Mouse (Mus musculus): ENCODE data around the gene March10. TPM values are rescaled to one million over a fixed set of nuclear protein-coding genes. Genes with fewer than 3 reads are reported as not detected.

The March10 gene
- total and polyA plus RNA-seq, 3 experiments: 0.08 TPM; not detected in 2

GRCm38 (mm10) chr11:105364386-105365065 lies 92.0 kb downstream of the March10 start:
- peak overlapping the region; percentile 57 for H3K4me3 ChIP-seq
- no peaks in the 10 kb centered on the region for H3K27me3 ChIP-seq (ENCODE audit: control insufficient read depth, insufficient read depth, low read length)
- intact Hi-C loops (cut with DNase I): loop anchor here (5.0 kb wide), 1 partner anchor 548 kb away; no protein-coding TSS in a partner anchor
- DNase-seq: peak; percentile 61 to 69
- peak overlapping the region; percentile 82 for H3K27ac ChIP-seq
- H3K4me1 ChIP-seq (ENCODE audit: control insufficient read depth, insufficient read depth, low read length): peaks cover 17% of the 10 kb centered on the region
- no peak for TF ChIP-seq EP300 (IDR thresholded peaks at IDR 0.05; ENCODE audit: insufficient read depth, low read depth, low read length)
- TF ChIP-seq CTCF (IDR thresholded peaks at IDR 0.05): no peak
- TF ChIP-seq POLR2A (IDR thresholded peaks at IDR 0.05; ENCODE audit: insufficient read depth, low read depth, low read length): no peak
- 29% methylated on average over 12 of the region's 12 CpGs for WGBS
- no peaks in the 10 kb centered on the region for H3K79me2 ChIP-seq (replicated peaks; ENCODE audit: control insufficient read depth, insufficient read depth, low read length)
- H3K9ac ChIP-seq (ENCODE audit: low read depth, low read length): peak overlapping the region; percentile 22; the same call in 1 of the 2 replicates
- no peaks in the 10 kb centered on the region; the same call in 1 of the 2 replicates for H3K36me3 ChIP-seq (ENCODE audit: control insufficient read depth, insufficient read depth, low read length)

- intact Hi-C loops (cut with DNase I): loop anchor here (1.0 to 5.0 kb wide), 3 partner anchors 229 to 549 kb away; no protein-coding TSS in a partner anchor
- H3K79me2 ChIP-seq (replicated peaks; ENCODE audit: control insufficient read depth, insufficient read depth, low read length): no peaks in the 10 kb centered on the region
- peak overlapping the region; percentile 69; the same call in 1 of the 2 replicates for H3K9ac ChIP-seq (ENCODE audit: low read depth, low read length)
- DNase-seq: peak; percentile 52 to 58
- TF ChIP-seq POLR2A (IDR thresholded peaks at IDR 0.05; ENCODE audit: insufficient read depth, low read depth, low read length): no peak
- no peak for TF ChIP-seq CTCF (IDR thresholded peaks at IDR 0.05)
- TF ChIP-seq EP300 (IDR thresholded peaks at IDR 0.05; ENCODE audit: insufficient read depth, low read depth, low read length): no peak
- H3K27ac ChIP-seq: peak overlapping the region; percentile 82
- H3K4me3 ChIP-seq: peak overlapping the region; percentile 57
- no peaks in the 10 kb centered on the region; the same call in 1 of the 2 replicates for H3K36me3 ChIP-seq (ENCODE audit: control insufficient read depth, insufficient read depth, low read length)
- no peaks in the 10 kb centered on the region for H3K27me3 ChIP-seq (ENCODE audit: control insufficient read depth, insufficient read depth, low read length)
- peaks cover 17% of the 10 kb centered on the region for H3K4me1 ChIP-seq (ENCODE audit: control insufficient read depth, insufficient read depth, low read length)
- 43% methylated on average over 12 of the region's 12 CpGs for WGBS
These were observed 92.7 kb downstream of the March10 start for GRCm38 (mm10) chr11:105363598-105364385.

- Histone ChIP-seq H3K9ac (ENCODE audit: low read depth, low read length) (peak overlapping the region; percentile 69), H3K36me3 (ENCODE audit: control insufficient read depth, insufficient read depth, low read length) (no peaks in the 10 kb centered on the region; the same call in 1 of the 2 replicates), H3K27ac (peak overlapping the region; percentile 82), H3K4me3 (peak overlapping the region; percentile 57), H3K79me2 (replicated peaks; ENCODE audit: control insufficient read depth, insufficient read depth, low read length) (no peaks in the 10 kb centered on the region), H3K27me3 (ENCODE audit: control insufficient read depth, insufficient read depth, low read length) (no peaks in the 10 kb centered on the region), H3K4me1 (ENCODE audit: control insufficient read depth, insufficient read depth, low read length) (peaks cover 17% of the 10 kb centered on the region)
- peak; percentile 87 to 91 for DNase-seq
- no peak for TF ChIP-seq POLR2A (IDR thresholded peaks at IDR 0.05; ENCODE audit: insufficient read depth, low read depth, low read length)
- TF ChIP-seq CTCF (IDR thresholded peaks at IDR 0.05): peak; percentile 99; the same call in 1 of the 2 replicates
- WGBS: 3% methylated on average over 40 of the region's 40 CpGs
- intact Hi-C loops (cut with DNase I): loop anchor here (1.0 to 5.0 kb wide), 3 partner anchors 229 to 549 kb away; no protein-coding TSS in a partner anchor
These were observed 93.5 kb downstream of the March10 start for GRCm38 (mm10) chr11:105362946-105363597.

GRCm38 (mm10) chr11:105362041-105362765 lies 94.3 kb downstream of the March10 start:
- H3K9ac ChIP-seq (ENCODE audit: low read depth, low read length): no peak overlapping the region
- WGBS: 72% methylated on average over 4 of the region's 4 CpGs

GRCm38 (mm10) chr11:105356301-105356700 lies 100.2 kb downstream of the March10 start:
- no peak overlapping the region for H3K27ac ChIP-seq
- no peaks in the 10 kb centered on the region for H3K27me3 ChIP-seq (ENCODE audit: control insufficient read depth, insufficient read depth, low read length)
- DNase-seq: no peak
- intact Hi-C loops (cut with DNase I): no loop called here
- no peak overlapping the region for H3K9ac ChIP-seq (ENCODE audit: low read depth, low read length)
- no peaks in the 10 kb centered on the region for H3K79me2 ChIP-seq (replicated peaks; ENCODE audit: control insufficient read depth, insufficient read depth, low read length)
- no peak for TF ChIP-seq CTCF (IDR thresholded peaks at IDR 0.05)
- no peak for TF ChIP-seq POLR2A (IDR thresholded peaks at IDR 0.05; ENCODE audit: insufficient read depth, low read depth, low read length)
- H3K4me3 ChIP-seq: no peak overlapping the region
- WGBS: 41% methylated on average over 7 of the region's 7 CpGs
- peaks cover 2% of the 10 kb centered on the region; the same call in 1 of the 2 replicates for H3K4me1 ChIP-seq (ENCODE audit: control insufficient read depth, insufficient read depth, low read length)
- no peaks in the 10 kb centered on the region for H3K36me3 ChIP-seq (ENCODE audit: control insufficient read depth, insufficient read depth, low read length)

More at GRCm38 (mm10) chr11:105362041-105362765, 94.3 kb downstream of the March10 start:
- no peak overlapping the region for H3K27ac ChIP-seq
- no peaks in the 10 kb centered on the region for H3K27me3 ChIP-seq (ENCODE audit: control insufficient read depth, insufficient read depth, low read length)
- peaks cover 17% of the 10 kb centered on the region for H3K4me1 ChIP-seq (ENCODE audit: control insufficient read depth, insufficient read depth, low read length)
- intact Hi-C loops (cut with DNase I): loop anchor here (5.0 kb wide), 1 partner anchor 550 kb away; no protein-coding TSS in a partner anchor
- H3K36me3 ChIP-seq (ENCODE audit: control insufficient read depth, insufficient read depth, low read length): no peaks in the 10 kb centered on the region
- no peak for TF ChIP-seq EP300 (IDR thresholded peaks at IDR 0.05; ENCODE audit: insufficient read depth, low read depth, low read length)
- TF ChIP-seq POLR2A (IDR thresholded peaks at IDR 0.05; ENCODE audit: insufficient read depth, low read depth, low read length): no peak
- no peak for TF ChIP-seq CTCF (IDR thresholded peaks at IDR 0.05)
- no peak overlapping the region for H3K4me3 ChIP-seq
- no peak for DNase-seq
- no peaks in the 10 kb centered on the region for H3K79me2 ChIP-seq (replicated peaks; ENCODE audit: control insufficient read depth, insufficient read depth, low read length)
